Mouse (Mus musculus) kidney, adult 2 months (tissue): Measurements from ENCODE around the gene Plekhh3.

Experiments used
- CTCF ChIP-seq: fragments of 200-500 bp; conservative IDR thresholded peaks from 2 replicates; pipeline ENCODE4 v1.5.1; 2011; ENCODE audit warnings: low read depth, mild to moderate bottlenecking, control low read depth, low read length, moderate library complexity, mixed read lengths; ENCODE audit not compliant: insufficient read depth, insufficient read length
- POLR2A ChIP-seq: fragments of 200-500 bp; IDR thresholded peaks from one replicate; pipeline ENCODE4 v1.6.1; 2011; ENCODE audit warnings: low read depth, low read length, control low read depth

GRCm38 (mm10) chr11:101174851-101175628, 3.9 kb upstream of the Plekhh3 start, which contains the start of gene Ccr10:
- TF ChIP-seq CTCF: peak; percentile 42
- TF ChIP-seq POLR2A: no peak
